Mouse (Mus musculus): Measurements from ENCODE around the gene Nfkb1. TPM values are rescaled to one million over a fixed set of nuclear protein-coding genes. Genes with fewer than 3 reads are reported as not detected.

Nfkb1 gene
- polyA plus RNA-seq, 1 experiment from 2014 or later, result 12.7 TPM

- DNase-seq, result no peak
- H3K27ac ChIP-seq (ENCODE audit: low read depth), result no peak overlapping the region
- H3K4me3 ChIP-seq (ENCODE audit: low read depth, low read length), result no peak overlapping the region
- ATAC-seq, result no peak
- no peaks in the 10 kb centered on the region for H3K36me3 ChIP-seq (replicated peaks; ENCODE audit: insufficient read depth, low read length)
- H3K27me3 ChIP-seq (ENCODE audit: insufficient read depth, low read length), result no peaks in the 10 kb centered on the region
- H3K4me2 ChIP-seq (ENCODE audit: low read depth, low read length), result no peak overlapping the region
- no peaks in the 10 kb centered on the region for H3K9me3 ChIP-seq (ENCODE audit: low read length)
- H3K4me1 ChIP-seq (ENCODE audit: insufficient read depth), result peaks cover 5% of the 10 kb centered on the region; the same call in 1 of the 2 replicates
- TF ChIP-seq CTCF (IDR thresholded peaks at IDR 0.05; ENCODE audit: low read depth) (no peak), EP300 (IDR thresholded peaks at IDR 0.05; ENCODE audit: low read depth) (no peak)
- 60% methylated on average over 5 of the region's 5 CpGs for WGBS (ENCODE audit: insufficient replicate concordance)
- H3K9ac ChIP-seq (replicated peaks), result no peak overlapping the region
Observed at GRCm38 (mm10) chr3:135578588-135579140, 112.7 kb downstream of the Nfkb1 start.

- Histone ChIP-seq H3K4me1 (ENCODE audit: insufficient read depth) (peaks cover 4% of the 10 kb centered on the region; the same call in 1 of the 2 replicates), H3K9me3 (ENCODE audit: low read length) (no peaks in the 10 kb centered on the region), H3K27me3 (ENCODE audit: insufficient read depth, low read length) (no peaks in the 10 kb centered on the region), H3K27ac (ENCODE audit: low read depth) (no peak overlapping the region), H3K36me3 (replicated peaks; ENCODE audit: insufficient read depth, low read length) (peaks cover 9% of the 10 kb centered on the region; the same call in 1 of the 2 replicates), H3K4me3 (ENCODE audit: low read depth, low read length) (no peak overlapping the region), H3K9ac (replicated peaks) (no peak overlapping the region), H3K4me2 (ENCODE audit: low read depth, low read length) (no peak overlapping the region)
- no peak for TF ChIP-seq EP300 (IDR thresholded peaks at IDR 0.05; ENCODE audit: low read depth)
- TF ChIP-seq CTCF (IDR thresholded peaks at IDR 0.05; ENCODE audit: low read depth), result no peak
- DNase-seq, result no peak
- WGBS (ENCODE audit: insufficient replicate concordance), result 61% methylated on average over 3 of the region's 3 CpGs
- ATAC-seq, result no peak
Observed at GRCm38 (mm10) chr3:135575126-135575525, 116.2 kb downstream of the Nfkb1 start.

- Histone ChIP-seq H3K27me3 (ENCODE audit: insufficient read depth, low read length) (no peaks in the 10 kb centered on the region), H3K4me3 (ENCODE audit: low read depth, low read length) (no peak overlapping the region), H3K4me1 (ENCODE audit: insufficient read depth) (0 out of 2 replicates have a peak, but pooled peaks cover 2% of the 10 kb centered on the region), H3K9me3 (ENCODE audit: low read length) (no peaks in the 10 kb centered on the region), H3K4me2 (ENCODE audit: low read depth, low read length) (no peak overlapping the region), H3K27ac (ENCODE audit: low read depth) (no peak overlapping the region), H3K9ac (replicated peaks) (no peak overlapping the region), H3K36me3 (replicated peaks; ENCODE audit: insufficient read depth, low read length) (peaks cover 10% of the 10 kb centered on the region; the same call in 1 of the 2 replicates)
- TF ChIP-seq EP300 (IDR thresholded peaks at IDR 0.05; ENCODE audit: low read depth) (no peak), CTCF (IDR thresholded peaks at IDR 0.05; ENCODE audit: low read depth) (no peak)
- 42% methylated on average over 6 of the region's 6 CpGs for WGBS (ENCODE audit: insufficient replicate concordance)
- no peak for ATAC-seq
- DNase-seq, result no peak
Observed at GRCm38 (mm10) chr3:135573051-135573450, 118.3 kb downstream of the Nfkb1 start.

- H3K27ac ChIP-seq (ENCODE audit: low read depth), result no peak overlapping the region
- no peak overlapping the region for H3K4me2 ChIP-seq (ENCODE audit: low read depth, low read length)
- H3K36me3 ChIP-seq (replicated peaks; ENCODE audit: insufficient read depth, low read length), result peaks cover 10% of the 10 kb centered on the region; the same call in 1 of the 2 replicates
- WGBS (ENCODE audit: insufficient replicate concordance), result 76% methylated on average over 13 of the region's 13 CpGs
- ATAC-seq (no peak), DNase-seq (no peak)
- no peaks in the 10 kb centered on the region for H3K27me3 ChIP-seq (ENCODE audit: insufficient read depth, low read length)
- H3K4me3 ChIP-seq (ENCODE audit: low read depth, low read length), result no peak overlapping the region
- 0 out of 2 replicates have a peak, but pooled peaks cover 2% of the 10 kb centered on the region for H3K4me1 ChIP-seq (ENCODE audit: insufficient read depth)
- H3K9me3 ChIP-seq (ENCODE audit: low read length), result no peaks in the 10 kb centered on the region
- TF ChIP-seq EP300 (IDR thresholded peaks at IDR 0.05; ENCODE audit: low read depth), result no peak
- H3K9ac ChIP-seq (replicated peaks), result no peak overlapping the region
Observed at GRCm38 (mm10) chr3:135571540-135571939, 119.8 kb downstream of the Nfkb1 start.

- 45% methylated on average over 5 of the region's 5 CpGs for WGBS (ENCODE audit: insufficient replicate concordance)
- no peak for ATAC-seq
- Histone ChIP-seq H3K4me1 (ENCODE audit: insufficient read depth) (0 out of 2 replicates have a peak, but pooled peaks cover 2% of the 10 kb centered on the region), H3K36me3 (replicated peaks; ENCODE audit: insufficient read depth, low read length) (peaks cover 10% of the 10 kb centered on the region; the same call in 1 of the 2 replicates), H3K9ac (replicated peaks) (no peak overlapping the region), H3K4me2 (ENCODE audit: low read depth, low read length) (no peak overlapping the region), H3K9me3 (ENCODE audit: low read length) (no peaks in the 10 kb centered on the region), H3K27ac (ENCODE audit: low read depth) (no peak overlapping the region), H3K4me3 (ENCODE audit: low read depth, low read length) (no peak overlapping the region), H3K27me3 (ENCODE audit: insufficient read depth, low read length) (no peaks in the 10 kb centered on the region)
- DNase-seq, result no peak
- TF ChIP-seq EP300 (IDR thresholded peaks at IDR 0.05; ENCODE audit: low read depth), result no peak
- no peak for TF ChIP-seq CTCF (IDR thresholded peaks at IDR 0.05; ENCODE audit: low read depth)
Observed at GRCm38 (mm10) chr3:135568633-135569032, 122.7 kb downstream of the Nfkb1 start.

GRCm38 (mm10) chr3:135567888-135568287 is 123.5 kb downstream of the Nfkb1 start:
- Histone ChIP-seq H3K4me3 (ENCODE audit: low read depth, low read length) (no peak overlapping the region), H3K27me3 (ENCODE audit: insufficient read depth, low read length) (no peaks in the 10 kb centered on the region), H3K27ac (ENCODE audit: low read depth) (no peak overlapping the region), H3K36me3 (replicated peaks; ENCODE audit: insufficient read depth, low read length) (peaks cover 14% of the 10 kb centered on the region; the same call in 1 of the 2 replicates), H3K4me2 (ENCODE audit: low read depth, low read length) (no peak overlapping the region), H3K4me1 (ENCODE audit: insufficient read depth) (0 out of 2 replicates have a peak, but pooled peaks cover 2% of the 10 kb centered on the region), H3K9ac (replicated peaks) (no peak overlapping the region), H3K9me3 (ENCODE audit: low read length) (no peaks in the 10 kb centered on the region)
- DNase-seq (no peak), ATAC-seq (no peak)
- 68% methylated on average over 6 of the region's 6 CpGs for WGBS (ENCODE audit: insufficient replicate concordance)
- TF ChIP-seq CTCF (IDR thresholded peaks at IDR 0.05; ENCODE audit: low read depth) (no peak), EP300 (IDR thresholded peaks at IDR 0.05; ENCODE audit: low read depth) (no peak)
